Mouse (Mus musculus) CH12.LX (cell line): ENCODE results near the gene Por. TPM values are rescaled to one million over a fixed set of nuclear protein-coding genes. Genes with fewer than 3 reads are reported as not detected.

Experiments
- DNase-seq: peaks from one replicate; pipeline ENCODE4 v3.0.0-alpha.2; 2013; ENCODE audit errors: extremely low read depth
- H3K27ac ChIP-seq: 2 replicates; pipeline ENCODE4 v1.5.1; 2012; ENCODE audit warnings: low read depth, mild to moderate bottlenecking, control low read depth, moderate library complexity; ENCODE audit not compliant: insufficient read depth
- H3K27me3 ChIP-seq: replicated peaks from 2 replicates; pipeline ENCODE3; 2012; ENCODE audit warnings: inconsistent platforms
- H3K36me3 ChIP-seq, 2 experiments: replicated peaks in 1 of 2; 2 replicates each; pipeline versions ENCODE3 to v1.6.1; 2012; ENCODE audit warnings: inconsistent platforms in 1 of 2, low read length in 1 of 2, mild to moderate bottlenecking in 1 of 2, mixed read lengths in 1 of 2, moderate library complexity in 1 of 2; ENCODE audit not compliant: control insufficient read depth in 1 of 2, insufficient read depth in 1 of 2
- H3K4me1 ChIP-seq, 2 experiments: 2 replicates each; pipeline ENCODE4 v1.6.1; 2012; ENCODE audit warnings: inconsistent platforms in 1 of 2, moderate library complexity in 1 of 2; ENCODE audit not compliant: insufficient read depth in 2 of 2, control insufficient read depth in 1 of 2
- H3K4me2 ChIP-seq: 2 replicates; pipeline ENCODE4 v1.6.1; 2012; ENCODE audit warnings: low read depth, mild to moderate bottlenecking, control low read depth; ENCODE audit not compliant: poor library complexity, insufficient read depth, severe bottlenecking
- H3K4me3 ChIP-seq, 3 experiments: fragments of 150-350 bp in 1 of 3; sonication (generic) in 1 of 3; replicated peaks in 1 of 3; 2 replicates each; pipeline versions ENCODE3 to v1.5.1; 2011 to 2012; ENCODE audit warnings: low read depth in 2 of 3, low read length in 2 of 3, mild to moderate bottlenecking in 2 of 3, moderate library complexity in 2 of 3, control low read depth in 1 of 3, improper control_type of control experiment in 1 of 3, inconsistent platforms in 1 of 3, mixed read lengths in 1 of 3; ENCODE audit not compliant: poor library complexity in 1 of 3
- H3K79me2 ChIP-seq: replicated peaks from 2 replicates; pipeline ENCODE4 v1.6.1; 2012; ENCODE audit warnings: mild to moderate bottlenecking, moderate library complexity; ENCODE audit not compliant: control insufficient read depth, poor library complexity, insufficient read depth, severe bottlenecking; ENCODE audit errors: extremely low read depth
- H3K9ac ChIP-seq: 2 replicates; pipeline ENCODE4 v1.6.1; 2012; ENCODE audit warnings: low read depth, mild to moderate bottlenecking, control low read depth, moderate library complexity; ENCODE audit not compliant: insufficient read depth
- H3K9me3 ChIP-seq: replicated peaks from 2 replicates; pipeline ENCODE3; 2012; ENCODE audit warnings: low read length, inconsistent platforms, mixed read lengths
- CHD1 ChIP-seq: IDR thresholded peaks from 2 replicates; pipeline ENCODE4 v1.6.1; 2012; ENCODE audit warnings: low read depth, low read length, improper control_type of control experiment, inconsistent platforms
- CHD2 ChIP-seq: IDR thresholded peaks from 2 replicates; pipeline ENCODE4 v1.6.1; 2011; ENCODE audit warnings: low read length, improper control_type of control experiment
- CTCF ChIP-seq, 2 experiments: IDR thresholded peaks in 1 of 2; conservative IDR thresholded peaks in 1 of 2; 2 replicates each; pipeline ENCODE4 v1.5.1; 2011 to 2012; ENCODE audit warnings: low read depth in 2 of 2, low read length in 2 of 2, improper control_type of control experiment in 1 of 2, inconsistent platforms in 1 of 2, mild to moderate bottlenecking in 1 of 2, moderate library complexity in 1 of 2
- E2F4 ChIP-seq: IDR thresholded peaks from 2 replicates; pipeline ENCODE4 v1.6.1; 2011; ENCODE audit warnings: low read depth, low read length, improper control_type of control experiment; ENCODE audit not compliant: insufficient replicate concordance
- ELF1 ChIP-seq: IDR thresholded peaks from 2 replicates; pipeline ENCODE4 v1.6.1; 2014; ENCODE audit warnings: low read depth, mild to moderate bottlenecking, inconsistent platforms, low read length, improper control_type of control experiment
- ETS1 ChIP-seq: conservative IDR thresholded peaks from 2 replicates; pipeline ENCODE4 v1.6.1; 2012; ENCODE audit warnings: low read depth, mild to moderate bottlenecking, inconsistent platforms, low read length, improper control_type of control experiment, moderate library complexity
- HCFC1 ChIP-seq: IDR thresholded peaks from 2 replicates; pipeline ENCODE4 v1.6.1; 2012; ENCODE audit warnings: low read depth, mild to moderate bottlenecking, inconsistent platforms, low read length, improper control_type of control experiment
- JUND ChIP-seq: conservative IDR thresholded peaks from 2 replicates; pipeline ENCODE4 v1.6.1; 2011; ENCODE audit warnings: low read depth, low read length, improper control_type of control experiment
- MAFK ChIP-seq: IDR thresholded peaks from 2 replicates; pipeline ENCODE4 v1.6.1; 2011; ENCODE audit warnings: low read length, improper control_type of control experiment; ENCODE audit not compliant: insufficient replicate concordance
- MEF2A ChIP-seq: IDR thresholded peaks from 2 replicates; pipeline ENCODE4 v1.6.1; 2014; ENCODE audit warnings: low read depth, mild to moderate bottlenecking, inconsistent platforms, low read length, improper control_type of control experiment, borderline replicate concordance
- NELFE ChIP-seq: IDR thresholded peaks from 2 replicates; pipeline ENCODE4 v1.6.1; 2011; ENCODE audit warnings: low read depth, low read length, improper control_type of control experiment
- NRF1 ChIP-seq: IDR thresholded peaks from 2 replicates; pipeline ENCODE4 v1.6.1; 2014; ENCODE audit warnings: low read depth, mild to moderate bottlenecking, inconsistent platforms, low read length, improper control_type of control experiment, moderate library complexity
- PAX5 ChIP-seq: IDR thresholded peaks from 2 replicates; pipeline ENCODE4 v1.6.1; 2012; ENCODE audit warnings: low read length, inconsistent platforms, mixed read lengths
- POLR2A ChIP-seq: IDR thresholded peaks from 2 replicates; pipeline ENCODE4 v1.6.1; 2011; ENCODE audit warnings: low read depth, mild to moderate bottlenecking, improper control_type of control experiment, low read length
- RAD21 ChIP-seq: IDR thresholded peaks from 2 replicates; pipeline ENCODE4 v1.6.1; 2011; ENCODE audit warnings: low read depth, mild to moderate bottlenecking, low read length, improper control_type of control experiment, moderate library complexity
- SIN3A ChIP-seq: IDR thresholded peaks from 2 replicates; pipeline ENCODE4 v1.6.1; 2012; ENCODE audit warnings: low read length, improper control_type of control experiment, inconsistent platforms
- TBP ChIP-seq: conservative IDR thresholded peaks from 2 replicates; pipeline ENCODE4 v1.6.1; 2011; ENCODE audit warnings: low read depth, low read length, improper control_type of control experiment
- TCF12 ChIP-seq: IDR thresholded peaks from 2 replicates; pipeline ENCODE4 v1.6.1; 2014; ENCODE audit warnings: low read depth, mild to moderate bottlenecking, inconsistent platforms, low read length, improper control_type of control experiment
- UBTF ChIP-seq: IDR thresholded peaks from 2 replicates; pipeline ENCODE4 v1.6.1; 2012; ENCODE audit warnings: low read depth, mild to moderate bottlenecking, inconsistent platforms, low read length, improper control_type of control experiment, moderate library complexity
- USF1 ChIP-seq: IDR thresholded peaks from 2 replicates; pipeline ENCODE4 v1.6.1; 2014; ENCODE audit warnings: low read depth, mild to moderate bottlenecking, inconsistent platforms, low read length, improper control_type of control experiment
- ZC3H11A ChIP-seq: IDR thresholded peaks from 2 replicates; pipeline ENCODE4 v1.6.1; 2012; ENCODE audit warnings: low read depth, mild to moderate bottlenecking, inconsistent platforms, low read length, improper control_type of control experiment
- ZMIZ1 ChIP-seq: IDR thresholded peaks from 2 replicates; pipeline ENCODE4 v1.6.1; 2012; ENCODE audit warnings: low read depth, mild to moderate bottlenecking, inconsistent platforms, low read length, improper control_type of control experiment
- dilution Hi-C: fragments of 300-500 bp; cut with MboI; formaldehyde crosslinking; loops from 2 replicates; pipeline ENCODE4 v1.14.3; 2020; ENCODE audit warnings: low sequenced_read_pairs; ENCODE audit not compliant: extremely low pct_unique_long_range_greater_than_20kb, extremely low pct_ligation_motif_present
- in situ Hi-C: fragments of 300-500 bp; cut with MboI; formaldehyde crosslinking; loops from 3 replicates; pipeline ENCODE4 v1.14.3; 2019; ENCODE audit warnings: low sequenced_read_pairs, low pct_ligation_motif_present, low pct_unique_long_range_greater_than_20kb, mixed read lengths
- polyA plus RNA-seq: library from polyadenylated mRNA; unstranded; fragments of >175 nt; gene quantifications from 2 replicates; pipeline ENCODE4 v1.2.1, GENCODE M21; 2012; ENCODE audit warnings: low read depth; ENCODE audit not compliant: insufficient read length
- total RNA-seq, 2 experiments: library from RNA; depleted of rRNA; stranded (reverse); fragments of 300-350 nt in 1 of 2; fragments of >200 nt in 1 of 2; gene quantifications; 2 replicates each; pipeline ENCODE4 v1.2.3; 2012 to 2014

Gene Por
- total and polyA plus RNA-seq, 3 experiments = 17.3 to 56.8 (median 41.2) TPM

DNA sequence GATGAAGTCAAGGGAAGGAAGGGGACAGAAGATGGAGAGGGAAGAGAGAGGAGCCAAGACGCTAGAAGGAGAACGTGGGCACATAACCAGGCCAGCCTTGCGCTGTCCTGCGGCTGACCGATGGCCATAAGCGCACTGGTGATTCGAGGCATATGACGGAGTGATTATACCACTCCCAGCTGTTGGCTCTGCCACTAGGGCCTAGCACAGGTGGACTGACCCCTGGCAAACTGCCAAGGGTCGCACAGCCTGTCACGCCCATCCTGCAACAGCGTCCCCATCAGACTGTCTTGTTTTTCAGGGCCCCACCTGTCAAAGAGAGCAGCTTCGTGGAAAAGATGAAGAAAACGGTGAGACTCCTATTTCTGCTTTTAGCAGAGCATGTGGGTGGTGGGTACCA, 58.5 kb downstream of the Por start:
- Histone ChIP-seq H3K9me3 (no peaks in the 10 kb centered on the region), H3K79me2 (no peaks in the 10 kb centered on the region), H3K27me3 (no peaks in the 10 kb centered on the region), H3K36me3 (peaks cover 50 to 86% of the 10 kb centered on the region in 2 experiments), H3K27ac (no peak overlapping the region), H3K4me2 (no peak overlapping the region), H3K4me1 (peaks cover 11 to 33% of the 10 kb centered on the region in 2 experiments), H3K4me3 (no peak overlapping the region), H3K9ac (no peak overlapping the region)
- no peak for DNase-seq
- TF ChIP-seq NELFE (no peak), JUND (no peak), CTCF (conservative IDR thresholded peaks at IDR 0.05 in 1 of 2, IDR thresholded peaks at IDR 0.05 in 1 of 2; ENCODE audit: low read depth in 2 of 2, low read length in 2 of 2) (no peak), CHD1 (no peak), HCFC1 (no peak), NRF1 (no peak), PAX5 (no peak), RAD21 (no peak), USF1 (no peak), ETS1 (no peak), SIN3A (no peak), TBP (no peak), CHD2 (no peak), MEF2A (no peak), ZC3H11A (no peak), ELF1 (no peak), E2F4 (no peak), UBTF (no peak)
- in situ Hi-C loops (no loop called here), dilution Hi-C loops (no loop called here)

DNA sequence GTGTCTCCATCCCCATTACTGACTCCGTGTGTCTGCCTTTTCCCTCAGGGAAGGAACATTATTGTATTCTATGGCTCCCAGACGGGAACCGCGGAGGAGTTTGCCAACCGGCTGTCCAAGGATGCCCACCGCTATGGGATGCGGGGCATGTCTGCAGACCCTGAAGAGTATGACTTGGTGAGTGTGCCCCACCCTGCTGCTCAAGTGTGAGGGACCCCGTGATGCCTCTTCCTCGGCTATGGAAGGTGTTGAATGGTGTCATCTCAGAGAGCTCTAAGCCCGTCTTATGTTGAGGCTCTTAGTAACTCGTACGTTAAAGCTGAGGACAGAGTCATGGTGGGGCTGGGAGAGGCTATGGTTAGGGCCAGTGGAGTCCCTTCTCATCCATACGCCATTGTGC, 59.5 kb downstream of the Por start:
- Histone ChIP-seq H3K4me1 (peaks cover 4 to 23% of the 10 kb centered on the region in 2 experiments), H3K4me2 (no peak overlapping the region), H3K9ac (no peak overlapping the region), H3K79me2 (no peaks in the 10 kb centered on the region), H3K36me3 (peaks cover 60 to 95% of the 10 kb centered on the region in 2 experiments), H3K27ac (no peak overlapping the region), H3K27me3 (no peaks in the 10 kb centered on the region), H3K9me3 (no peaks in the 10 kb centered on the region), H3K4me3 (no peak overlapping the region)
- TF ChIP-seq ZMIZ1 = no peak
- no peak for TF ChIP-seq TCF12
- no peak for TF ChIP-seq MAFK
- TF ChIP-seq POLR2A = no peak
- TF ChIP-seq PAX5 = no peak
- no peak for TF ChIP-seq UBTF
- no peak for TF ChIP-seq RAD21
- dilution Hi-C loops (no loop called here), in situ Hi-C loops (no loop called here)
- no peak for DNase-seq
